Mouse (Mus musculus): ENCODE data around the gene 1700001O22Rik.

Gene 1700001O22Rik

GRCm38 (mm10) chr2:30779241-30779640 lies 24.2 kb downstream of the 1700001O22Rik start:
- peak; percentile 100 for DNase-seq (ENCODE audit: low read depth, low spot score)

- DNase-seq (ENCODE audit: low read depth, low spot score) = peak; percentile 86
Measured at GRCm38 (mm10) chr2:30778235-30778634, 25.2 kb downstream of the 1700001O22Rik start.

GRCm38 (mm10) chr2:30777266-30777665 lies 26.2 kb downstream of the 1700001O22Rik start:
- DNase-seq (ENCODE audit: low read depth, low spot score) = peak; percentile 68

- peak; percentile 67 for DNase-seq (ENCODE audit: low read depth, low spot score)
Measured at GRCm38 (mm10) chr2:30775955-30776354, 27.5 kb downstream of the 1700001O22Rik start.

- DNase-seq (ENCODE audit: low read depth, low spot score) = no peak
Measured at GRCm38 (mm10) chr2:30773313-30774005, 30.0 kb downstream of the 1700001O22Rik start.

- peak; percentile 62 for DNase-seq (ENCODE audit: low read depth, low spot score)
Measured at GRCm38 (mm10) chr2:30772581-30773312, 30.7 kb downstream of the 1700001O22Rik start.

GRCm38 (mm10) chr2:30771806-30772460 lies 31.5 kb downstream of the 1700001O22Rik start:
- peak; percentile 76 for DNase-seq (ENCODE audit: low read depth, low spot score)

GRCm38 (mm10) chr2:30771368-30771805 lies 32.1 kb downstream of the 1700001O22Rik start:
- no peak for DNase-seq (ENCODE audit: low read depth, low spot score)

GRCm38 (mm10) chr2:30769187-30769586 lies 34.3 kb downstream of the 1700001O22Rik start:
- DNase-seq (ENCODE audit: low read depth, low spot score) = no peak

GRCm38 (mm10) chr2:30768529-30768928 lies 34.9 kb downstream of the 1700001O22Rik start:
- no peak for DNase-seq (ENCODE audit: low read depth, low spot score)

GRCm38 (mm10) chr2:30767626-30768240 lies 35.7 kb downstream of the 1700001O22Rik start:
- DNase-seq (ENCODE audit: low read depth, low spot score) = no peak

- DNase-seq (ENCODE audit: low read depth, low spot score) = no peak
Measured at GRCm38 (mm10) chr2:30766446-30766845, 37.0 kb downstream of the 1700001O22Rik start.

GRCm38 (mm10) chr2:30760706-30761105 lies 42.8 kb downstream of the 1700001O22Rik start:
- peak; percentile 62 for DNase-seq (ENCODE audit: low read depth, low spot score)

- DNase-seq (ENCODE audit: low read depth, low spot score) = peak; percentile 74
Measured at GRCm38 (mm10) chr2:30759858-30760547, 43.5 kb downstream of the 1700001O22Rik start.

GRCm38 (mm10) chr2:30759442-30759841 lies 44.0 kb downstream of the 1700001O22Rik start:
- DNase-seq (ENCODE audit: low read depth, low spot score) = no peak

GRCm38 (mm10) chr2:30759088-30759374 lies 44.4 kb downstream of the 1700001O22Rik start:
- peak; percentile 75 for DNase-seq (ENCODE audit: low read depth, low spot score)

- peak; percentile 99 for DNase-seq (ENCODE audit: low read depth, low spot score)
Measured at GRCm38 (mm10) chr2:30758341-30759087, 44.9 kb downstream of the 1700001O22Rik start.

- DNase-seq (ENCODE audit: low read depth, low spot score) = peak; percentile 90
Measured at GRCm38 (mm10) chr2:30756962-30757715, 46.3 kb downstream of the 1700001O22Rik start.

- peak; percentile 43 for DNase-seq (ENCODE audit: low read depth, low spot score)
Measured at GRCm38 (mm10) chr2:30755985-30756765, 47.3 kb downstream of the 1700001O22Rik start.
